Mouse (Mus musculus) frontal cortex, postnatal 36 days (tissue): ENCODE measurements at regions not wholly inside any gene's neighbourhood (a gene's known extent, or its start where the extent isn't known, plus 50 kb on each side); places are given as distances from the start of the nearest gene placed in this dataset.

Source experiments
- DNase-seq, 2 experiments: peaks; one replicate each; pipeline ENCODE4 v3.0.0; 2022; ENCODE audit warnings: low spot score in 2 of 2

DNA sequence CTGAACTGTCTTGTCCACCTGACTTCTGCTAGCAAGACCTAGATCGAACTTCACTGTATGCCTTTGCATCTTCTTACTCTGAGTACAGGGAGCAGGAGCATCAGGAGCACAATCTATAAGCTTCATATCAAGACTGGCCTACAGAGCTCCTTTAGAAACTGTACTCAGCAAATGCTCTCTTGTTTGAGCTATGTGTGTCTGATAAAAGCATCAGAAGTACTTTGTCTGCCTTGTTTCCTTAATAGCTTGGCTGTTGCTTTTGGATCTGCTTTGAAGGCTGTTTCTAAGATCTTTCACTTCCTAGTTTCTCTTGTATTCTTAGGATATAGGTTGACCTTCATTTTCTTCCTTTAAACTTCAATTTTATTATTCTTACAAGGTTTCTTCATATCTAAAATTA lies 175.3 kb upstream of the Cypt12 start:
- DNase-seq, result no peak

DNA sequence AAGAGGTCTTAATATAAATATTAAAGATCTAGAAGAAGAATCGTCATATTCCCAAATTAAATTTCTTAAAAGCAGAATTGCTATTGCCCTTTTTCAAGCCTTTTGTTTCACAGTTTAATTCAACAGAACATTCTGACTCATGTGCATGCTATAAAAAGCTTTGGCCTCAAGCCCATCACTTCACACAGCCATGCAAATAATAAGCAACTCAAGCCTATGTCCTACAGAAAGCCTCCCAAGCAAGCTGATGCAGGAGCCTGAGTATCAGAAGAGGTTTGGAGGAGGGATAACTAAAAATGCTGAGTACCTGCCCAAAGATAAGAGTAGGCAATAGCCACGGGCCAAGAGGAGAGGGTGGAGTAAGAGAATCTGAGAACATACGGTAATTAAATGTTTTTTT lies 169.1 kb upstream of the Cypt12 start:
- peak; percentile 53 to 83 for DNase-seq

DNA sequence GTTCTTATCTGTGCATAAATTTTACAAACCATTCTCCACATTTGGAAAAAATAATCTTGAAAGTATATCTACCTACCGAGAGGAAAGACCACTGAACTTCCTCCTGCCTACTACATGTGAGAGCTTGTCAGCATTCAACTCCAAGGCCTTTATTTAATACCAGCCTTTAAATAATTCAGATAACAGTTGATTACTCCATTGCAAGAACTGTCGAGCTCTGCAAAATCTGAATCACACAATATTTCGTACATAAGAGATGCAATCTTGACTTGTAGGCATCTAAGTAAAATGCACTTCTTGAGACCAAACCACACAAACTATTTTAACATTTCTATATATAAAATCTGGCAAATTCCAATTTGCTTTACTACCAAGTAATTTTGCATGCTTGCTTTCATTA lies 164.1 kb upstream of the Cypt12 start:
- DNase-seq, result no peak

DNA sequence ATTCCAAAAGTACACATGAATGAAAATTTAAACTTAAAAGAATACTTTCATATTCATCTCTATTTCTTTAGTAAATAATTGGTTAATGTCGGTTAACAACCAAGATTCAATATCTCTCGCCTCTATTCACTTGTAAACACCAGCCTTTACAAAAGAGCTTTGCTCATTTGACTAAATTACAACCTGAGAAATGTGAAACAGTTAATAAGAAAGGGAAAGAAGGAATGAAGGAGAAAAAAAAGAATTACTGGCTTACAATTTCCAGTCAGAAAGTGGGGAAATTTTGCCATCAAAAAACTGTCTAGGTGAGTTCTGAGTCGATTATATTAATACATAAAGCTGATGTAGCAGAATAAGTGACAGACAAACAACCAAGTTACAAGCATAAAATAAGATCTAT lies 163.6 kb upstream of the Cypt12 start:
- DNase-seq, result no peak

DNA sequence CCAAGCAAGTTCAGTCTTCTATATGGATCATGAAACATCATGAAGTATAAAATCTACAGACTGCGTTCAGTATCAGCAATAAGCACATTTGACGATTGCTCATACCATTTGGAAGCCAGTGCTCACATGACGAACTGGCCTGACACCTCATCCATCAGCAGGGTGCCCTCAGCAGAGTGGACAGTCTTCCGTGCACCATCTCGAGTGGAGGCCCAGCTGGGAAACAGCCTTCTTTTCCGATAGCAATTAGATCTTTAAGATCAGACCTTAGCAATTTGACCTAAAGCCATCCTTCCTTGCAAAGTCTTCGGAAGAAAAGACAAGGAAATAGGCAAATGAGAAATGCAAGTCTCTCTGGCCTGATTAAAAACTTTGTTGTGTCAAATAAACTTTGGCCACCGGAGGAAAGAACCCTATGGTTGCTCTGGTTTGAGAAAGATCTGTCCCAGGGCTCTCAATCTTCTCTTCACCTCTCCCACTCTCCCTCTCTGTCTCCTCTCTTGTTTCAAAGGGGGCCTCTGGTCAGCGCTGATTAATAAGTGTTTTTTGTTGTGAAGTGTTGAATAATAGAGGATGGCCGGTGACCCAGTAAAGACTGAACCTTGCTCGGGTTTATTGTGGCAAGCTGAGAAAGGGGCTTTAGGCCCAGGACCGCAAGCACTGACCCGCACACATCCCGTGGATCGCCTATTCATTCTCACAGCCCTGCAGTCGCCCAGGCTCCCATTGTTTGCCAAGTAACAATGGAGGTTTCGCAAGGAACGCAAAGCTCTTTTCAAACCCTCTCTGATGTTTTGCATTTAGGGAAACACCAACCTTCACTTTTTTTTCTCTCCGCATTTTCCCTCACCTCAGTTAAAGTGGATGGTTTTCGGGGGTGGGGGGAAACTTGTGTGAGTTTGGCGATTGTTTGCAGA lies 162.8 kb upstream of the Cypt12 start:
- no peak for DNase-seq

DNA sequence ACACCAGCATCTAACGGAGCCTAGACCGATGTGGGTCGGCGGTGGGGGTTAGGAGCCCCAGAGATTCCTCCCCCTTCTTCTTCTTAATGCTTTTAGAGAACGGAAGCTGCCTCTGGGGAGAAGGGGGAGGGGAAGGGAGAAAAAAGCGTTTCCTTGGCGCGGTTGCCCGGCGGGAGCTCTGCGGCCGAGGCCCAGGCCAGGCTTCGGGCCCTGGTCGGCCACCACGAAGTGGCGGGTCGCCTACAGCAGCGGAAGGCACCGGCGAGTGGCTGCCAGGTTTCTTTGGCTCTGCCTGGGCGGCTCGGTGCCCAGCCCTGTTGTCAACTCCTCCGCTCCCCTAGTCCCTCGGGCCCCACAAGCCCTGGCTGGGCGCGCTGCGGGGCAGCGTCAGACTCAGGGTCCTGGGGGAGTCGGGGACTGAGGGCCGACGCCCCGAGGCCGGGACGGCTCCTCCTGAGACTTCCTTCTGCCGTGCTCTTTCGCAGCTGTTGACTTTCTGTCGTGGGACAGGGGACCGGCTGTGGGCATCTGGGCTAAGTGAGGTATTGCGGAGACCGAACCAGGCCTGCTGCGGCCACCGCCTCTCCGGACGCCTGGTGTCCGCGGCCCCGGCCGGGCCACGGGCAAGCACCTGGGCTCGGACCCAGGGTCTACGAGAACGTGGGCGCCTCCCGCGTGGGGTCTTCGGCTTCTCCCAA lies 162.0 kb upstream of the Cypt12 start:
- DNase-seq, result peak; percentile 67 to 68

DNA sequence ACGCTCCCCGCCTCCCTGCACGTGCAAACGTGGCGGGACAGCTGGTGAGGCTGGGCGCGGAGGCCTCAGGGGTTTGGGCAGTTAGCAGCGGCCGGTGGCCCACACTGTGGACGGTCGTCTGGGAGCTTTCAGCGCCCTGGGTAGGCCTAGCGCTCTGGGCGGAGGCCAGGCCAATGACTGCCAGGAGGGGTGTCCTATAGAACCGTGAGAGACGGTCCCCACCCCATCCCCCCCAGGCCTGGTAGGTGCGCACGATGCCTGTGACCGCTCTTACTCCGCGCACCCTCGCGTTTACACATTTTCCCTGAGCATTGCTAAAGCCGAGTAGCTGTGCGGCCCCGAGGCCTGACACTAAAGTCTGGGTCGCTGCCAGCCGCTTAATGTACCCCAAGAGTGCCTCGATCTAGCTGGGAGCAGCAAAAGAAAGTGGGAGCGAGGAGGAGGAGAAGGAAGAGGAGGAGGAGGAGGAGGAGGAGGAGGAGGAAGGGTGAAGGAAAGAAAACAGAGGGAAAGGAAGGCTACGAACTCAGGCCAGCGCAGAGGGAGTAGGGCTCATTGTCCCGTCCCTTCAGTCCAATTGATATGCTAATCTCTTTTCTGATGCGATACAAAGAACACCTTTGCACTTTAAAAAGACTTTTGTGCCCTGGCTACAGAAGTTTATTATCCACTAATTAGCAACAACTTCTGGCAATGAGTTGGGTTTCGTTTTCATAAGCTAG lies 161.3 kb upstream of the Cypt12 start:
- DNase-seq, result no peak

DNA sequence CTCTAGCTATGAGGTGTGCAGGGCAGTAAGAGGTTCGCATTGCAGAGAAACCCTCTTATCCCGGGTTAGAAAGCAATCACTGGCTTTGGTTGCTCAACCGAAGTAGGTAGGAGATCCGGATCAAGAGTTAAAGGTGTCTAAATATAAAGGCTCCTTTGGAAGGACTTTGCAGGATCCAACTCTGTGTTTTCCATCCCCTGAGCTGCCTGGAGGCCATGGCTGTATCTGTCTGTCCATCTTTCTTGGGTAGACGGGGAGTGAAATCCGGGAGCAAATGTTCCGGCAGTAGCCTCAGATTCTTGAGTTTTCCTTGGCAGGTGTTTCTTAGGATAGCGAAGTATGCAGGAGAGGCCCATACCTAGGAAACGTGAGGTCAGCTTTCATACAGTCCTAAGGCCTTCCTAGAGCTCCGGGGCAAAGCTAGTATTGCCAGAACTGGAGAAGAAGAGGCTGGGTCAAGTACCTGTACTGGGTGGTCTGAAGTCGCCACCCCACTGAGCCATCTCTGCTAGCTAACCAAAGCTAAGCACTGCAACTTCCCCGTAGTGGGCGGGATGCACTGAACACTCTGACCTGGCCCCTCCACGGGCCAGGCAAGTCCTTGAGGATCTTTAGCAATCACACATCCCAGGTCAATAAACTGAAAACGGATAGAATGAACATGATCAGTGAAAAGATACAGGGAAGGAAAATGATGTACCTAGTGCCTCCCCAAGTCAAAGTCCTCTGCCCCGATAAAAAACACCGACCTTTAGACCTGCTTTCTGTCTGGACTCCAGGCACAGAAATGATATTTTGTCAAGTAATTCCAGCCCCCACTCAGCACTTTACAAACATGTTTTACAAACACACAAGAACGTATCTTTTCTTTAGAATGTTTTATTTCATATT lies 160.5 kb upstream of the Cypt12 start:
- no peak for DNase-seq

DNA sequence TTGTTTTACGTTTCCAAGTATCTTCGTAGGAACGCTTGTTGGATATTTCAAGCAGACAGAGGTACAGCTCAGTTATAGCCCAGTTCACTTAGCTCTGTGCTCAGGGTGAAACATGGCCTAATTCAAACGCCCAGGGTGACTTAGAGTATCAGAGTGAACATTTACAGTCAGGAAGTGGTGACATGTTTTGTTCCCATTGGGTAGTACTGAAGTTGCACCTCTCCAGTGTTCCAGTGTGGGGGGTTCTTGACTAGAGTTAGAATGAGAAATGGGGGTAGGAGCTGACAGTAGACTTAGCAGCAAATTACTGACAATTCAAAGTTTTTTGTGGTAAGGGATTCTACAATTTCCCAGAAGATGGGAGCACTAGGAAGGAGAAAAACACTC lies 159.9 kb upstream of the Cypt12 start:
- no peak for DNase-seq

DNA sequence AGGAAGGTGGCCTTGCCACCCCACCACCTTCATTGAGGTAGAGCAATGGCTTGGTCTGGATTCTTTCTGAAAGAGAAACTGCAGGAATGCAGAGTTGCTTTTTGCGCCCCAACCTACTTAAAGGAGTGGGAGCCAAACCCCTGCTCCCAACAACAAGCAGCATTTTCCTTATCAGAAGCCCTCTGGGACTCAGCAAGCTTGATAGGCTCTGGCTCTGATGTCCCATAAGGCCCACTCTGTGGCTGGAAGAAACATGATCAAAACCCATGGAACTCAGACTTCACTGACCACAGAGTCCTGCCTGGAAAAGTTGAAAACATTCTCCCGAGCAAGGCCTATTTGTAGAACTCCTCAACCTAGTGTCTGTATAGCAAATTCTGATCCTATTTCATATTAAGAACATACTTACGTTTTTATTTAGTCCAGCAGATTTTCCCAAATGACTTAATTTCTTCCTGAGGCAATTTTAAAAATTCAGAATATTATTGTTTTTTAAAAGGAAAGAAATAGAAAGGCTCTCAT lies 159.4 kb upstream of the Cypt12 start:
- DNase-seq, result no peak

DNA sequence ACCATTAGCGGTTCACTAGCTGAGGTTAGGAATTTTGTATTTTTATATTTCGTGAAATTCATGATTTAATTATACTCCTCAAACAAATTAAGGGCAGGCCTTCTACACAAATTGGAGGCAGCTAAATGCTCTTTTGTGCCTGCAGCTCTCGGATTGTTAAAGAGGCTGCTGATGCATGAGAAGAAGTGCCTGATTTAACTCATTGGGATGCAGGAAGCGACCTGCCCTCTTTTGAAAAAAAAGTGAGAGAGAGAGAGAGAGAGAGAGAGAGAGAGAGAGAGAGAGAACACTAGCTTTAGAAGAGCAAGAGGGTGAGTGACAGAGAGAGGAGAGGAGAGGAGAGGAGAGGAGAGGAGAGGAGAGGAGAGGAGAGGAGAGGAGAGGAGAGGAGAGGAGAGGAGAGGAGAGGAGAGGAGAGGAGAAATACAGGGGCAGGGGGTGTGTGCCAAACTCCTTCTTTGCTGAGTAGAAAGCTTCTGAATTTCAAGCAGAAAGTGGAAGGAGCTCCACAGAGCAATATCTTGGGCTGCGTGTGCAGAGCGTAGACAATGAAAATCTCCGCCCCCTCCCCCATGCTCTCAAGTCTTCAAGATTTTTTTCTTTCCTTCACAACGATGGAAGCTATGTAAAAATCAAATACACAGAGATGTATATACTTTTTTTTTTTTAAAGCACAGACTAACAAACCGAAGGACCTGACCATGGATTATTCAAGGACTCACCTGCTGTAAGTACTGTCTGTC lies 158.6 kb upstream of the Cypt12 start:
- DNase-seq, result peak in 1 of 2 experiments; percentile 66

DNA sequence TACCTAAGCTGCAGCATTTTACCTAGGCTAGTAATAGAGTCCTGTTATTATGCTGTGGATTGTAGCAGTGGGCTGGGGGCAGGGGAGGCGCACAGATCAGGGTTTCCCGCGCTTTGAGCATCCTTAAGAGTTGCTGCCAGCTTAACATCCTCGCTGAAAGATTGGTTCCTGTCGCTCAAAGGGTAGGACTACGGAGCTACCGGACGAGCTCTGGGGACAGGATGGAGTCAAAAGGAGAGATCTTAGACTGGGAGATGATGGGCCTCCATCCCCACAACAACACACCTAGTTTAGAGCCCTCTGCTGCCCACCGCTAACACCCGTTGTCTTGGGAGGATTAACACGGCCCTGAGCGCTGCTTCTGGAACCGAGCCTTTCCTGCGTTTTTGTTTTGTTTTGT lies 157.9 kb upstream of the Cypt12 start:
- DNase-seq, result peak in 1 of 2 experiments; percentile 51

DNA sequence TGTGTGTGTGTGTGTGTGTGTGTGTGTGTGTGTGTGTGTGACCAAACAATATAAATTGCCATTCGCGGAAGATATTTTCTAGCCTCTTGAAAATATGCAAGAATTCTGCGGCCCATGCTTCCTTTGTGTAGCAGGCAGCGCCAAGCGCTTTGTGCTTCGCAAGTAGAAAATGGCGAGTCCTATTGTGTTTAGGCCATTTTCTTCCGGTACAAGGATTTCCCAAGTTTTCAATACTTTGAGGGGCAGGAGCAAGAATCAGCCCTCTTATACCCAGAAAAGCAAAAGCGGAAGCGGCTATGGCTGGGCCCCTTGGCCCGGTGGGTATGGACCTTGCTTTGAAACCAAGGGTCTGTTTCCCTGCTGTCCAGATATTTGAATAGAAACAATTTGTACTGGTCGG lies 157.4 kb upstream of the Cypt12 start:
- no peak for DNase-seq

DNA sequence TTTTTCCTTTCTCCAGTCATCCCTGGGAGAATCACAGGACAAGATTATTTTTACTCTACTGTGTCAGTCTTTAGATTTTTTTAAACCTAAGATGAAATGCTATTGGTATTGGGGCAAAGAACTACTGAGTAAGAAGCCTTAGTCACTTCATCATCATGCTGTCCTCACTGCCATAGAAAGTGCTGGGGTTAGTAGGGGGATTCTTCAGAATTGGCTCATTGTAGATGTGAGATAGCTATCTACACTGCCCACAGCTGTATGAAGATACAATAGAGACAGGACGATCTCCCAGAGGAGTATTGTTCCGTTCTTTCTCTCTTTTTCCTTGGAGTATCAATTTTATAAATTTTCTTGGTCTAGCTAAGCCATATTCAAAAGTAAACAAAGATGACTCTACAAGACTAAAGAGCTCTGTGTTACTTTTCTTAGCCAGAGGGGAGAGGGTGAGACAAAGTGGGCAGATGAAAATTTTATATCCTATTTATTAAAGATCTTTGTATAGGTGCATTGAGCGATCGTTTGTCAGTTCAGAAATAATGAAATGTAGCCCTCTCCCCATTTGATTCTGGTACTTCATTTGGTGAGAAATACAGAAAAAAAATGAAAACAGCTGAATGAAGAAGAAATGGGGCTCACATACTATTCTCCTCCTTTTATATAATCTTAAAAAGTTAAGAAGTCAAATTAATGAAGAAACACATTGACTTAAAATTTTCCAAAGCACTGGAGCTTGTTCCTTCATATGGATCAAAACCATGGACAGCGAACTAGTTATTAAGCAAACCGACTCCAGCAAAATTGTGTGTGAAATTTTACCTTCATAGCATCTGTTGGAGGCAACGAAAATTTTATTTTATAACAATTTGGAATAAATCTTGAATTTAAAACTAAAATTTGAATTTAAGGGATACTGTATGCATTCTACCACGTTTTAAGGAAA lies 156.6 kb upstream of the Cypt12 start:
- no peak for DNase-seq

DNA sequence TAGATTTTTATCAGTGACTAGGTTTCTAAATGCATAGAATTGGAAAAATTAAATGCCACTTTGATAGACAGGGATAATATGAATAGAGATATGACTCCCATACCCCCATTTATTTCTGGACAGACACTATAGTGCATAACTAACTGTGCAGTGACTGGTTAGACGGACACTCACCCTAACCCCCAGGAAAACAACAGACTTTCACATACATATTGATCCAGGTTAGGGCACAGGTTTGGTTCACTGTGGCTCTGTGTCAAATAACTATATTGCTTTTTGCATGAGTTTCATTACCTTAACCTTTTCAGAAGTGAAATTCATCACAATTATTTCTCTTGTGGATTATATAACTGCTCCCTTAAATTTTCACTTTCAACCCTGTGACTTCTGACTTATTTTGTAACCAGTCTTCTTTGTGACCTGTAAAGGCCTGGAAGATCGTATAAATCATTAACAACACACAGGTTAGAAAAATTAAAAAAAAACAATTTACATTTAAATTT lies 155.6 kb upstream of the Cypt12 start:
- no peak for DNase-seq

DNA sequence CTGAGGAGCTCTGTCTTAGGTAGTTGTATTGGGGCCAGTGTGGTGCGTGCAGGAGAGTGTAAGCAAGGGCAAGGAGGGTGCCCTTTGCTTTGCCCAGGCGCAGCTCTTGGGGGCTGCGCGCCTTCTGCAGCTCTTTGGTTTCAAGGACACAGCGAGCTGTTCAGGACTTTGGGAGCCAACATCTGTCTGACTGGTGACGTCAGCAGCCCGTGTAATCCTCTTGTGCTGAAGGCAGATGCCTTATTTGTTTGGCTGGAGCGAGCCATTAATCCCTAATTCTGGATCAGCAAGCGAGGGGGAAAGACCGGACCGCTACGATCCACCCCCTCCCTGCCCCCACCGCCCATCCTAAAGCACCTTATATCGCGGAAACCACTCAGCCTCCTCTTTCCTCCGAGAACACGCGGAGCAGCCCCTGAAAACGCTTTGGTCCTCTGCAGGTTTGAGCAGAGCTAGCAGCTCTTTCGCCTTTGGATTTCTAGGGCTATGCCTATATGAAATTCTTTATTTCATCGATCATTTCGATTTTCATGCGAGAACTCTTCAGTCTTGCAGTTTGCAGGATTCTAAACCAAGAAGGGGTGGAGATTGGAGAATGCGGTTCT lies 154.5 kb upstream of the Cypt12 start:
- peak; percentile 73 to 84 for DNase-seq

DNA sequence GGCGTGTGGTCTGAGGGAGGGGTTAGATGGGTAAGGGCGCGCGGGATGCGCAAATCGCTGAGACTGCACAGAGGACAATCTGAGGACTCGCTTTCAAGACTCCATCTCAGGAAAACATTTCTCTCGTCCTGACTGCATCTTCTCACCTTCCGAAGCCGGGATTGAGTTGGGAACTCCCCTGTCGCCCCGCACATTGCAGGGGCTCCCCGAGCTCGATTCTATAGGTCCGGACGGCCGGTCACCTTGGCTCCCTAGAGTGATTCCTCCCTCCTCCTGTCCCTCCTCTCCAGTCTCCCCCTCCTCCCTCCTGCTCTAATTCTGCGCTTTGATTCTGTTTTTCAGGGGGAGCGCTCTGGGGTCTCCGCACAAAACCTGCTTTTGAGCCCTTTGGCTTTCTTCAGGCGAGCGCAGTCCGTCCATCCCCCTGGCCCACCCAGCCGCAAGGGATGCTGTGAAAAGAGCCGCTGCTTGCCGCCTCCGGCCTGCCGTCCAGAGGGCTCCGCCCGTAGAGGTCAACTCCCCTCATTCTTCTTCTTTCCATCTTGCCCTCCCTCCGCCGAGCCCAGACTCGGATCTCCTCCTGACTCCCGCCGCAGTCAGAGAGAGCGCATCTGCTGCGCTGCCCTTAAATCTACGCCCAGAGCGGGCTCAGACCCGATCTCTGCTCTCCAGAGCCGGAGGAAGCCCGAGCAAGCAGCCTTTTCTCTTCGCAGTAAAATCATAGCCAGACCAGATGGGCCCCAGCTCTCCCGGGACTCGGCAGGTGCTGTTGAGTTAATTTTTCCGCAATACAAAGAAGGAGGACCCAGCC lies 153.8 kb upstream of the Cypt12 start:
- DNase-seq, result peak; percentile 67 to 80
